Mouse (Mus musculus): ENCODE measurements at regions not wholly inside any gene's neighbourhood (a gene's known extent, or its start where the extent isn't known, plus 50 kb on each side); places are given as distances from the start of the nearest gene placed in this dataset.

DNA sequence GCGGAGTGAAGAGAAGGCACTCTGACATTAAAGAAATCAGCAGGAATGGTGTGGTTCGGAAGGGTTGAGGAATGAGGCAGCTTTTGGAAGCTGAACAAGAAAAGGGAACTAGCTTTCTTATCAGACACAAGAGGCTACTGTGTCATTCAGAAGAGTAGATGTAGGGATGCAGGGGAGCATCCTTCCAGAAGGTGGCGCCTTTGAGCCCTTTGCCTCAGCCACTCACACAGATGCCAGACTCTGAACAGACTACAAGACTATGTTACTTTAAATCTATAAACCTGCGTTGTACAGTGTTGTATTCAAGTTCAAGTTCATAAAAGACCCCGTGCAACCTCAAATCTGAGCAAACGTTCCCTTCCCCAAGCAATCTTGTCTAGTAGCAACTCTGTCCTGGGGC is 128.9 kb downstream of the Kap start:
- peak; percentile 12 for DNase-seq

DNA sequence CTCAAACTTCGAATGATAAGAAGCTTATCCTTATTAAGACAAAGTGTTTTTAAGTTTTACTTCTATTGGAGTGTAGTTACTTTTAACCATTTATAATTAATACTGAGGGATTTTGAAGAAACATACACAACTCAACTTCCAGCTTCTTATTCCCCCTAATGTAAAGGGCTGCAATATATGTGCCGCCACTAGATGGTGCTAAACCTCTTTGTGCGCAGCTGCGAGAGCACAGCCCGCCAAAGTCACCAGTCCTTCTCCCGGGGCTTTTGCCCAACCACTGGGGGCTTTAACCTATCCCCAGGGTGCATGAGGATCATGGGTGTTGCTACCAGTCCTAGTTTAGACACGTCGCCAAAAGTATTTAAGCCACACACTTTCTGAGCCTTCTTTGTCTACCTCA is 146.8 kb downstream of the Kap start:
- DNase-seq: peak; percentile 59

DNA sequence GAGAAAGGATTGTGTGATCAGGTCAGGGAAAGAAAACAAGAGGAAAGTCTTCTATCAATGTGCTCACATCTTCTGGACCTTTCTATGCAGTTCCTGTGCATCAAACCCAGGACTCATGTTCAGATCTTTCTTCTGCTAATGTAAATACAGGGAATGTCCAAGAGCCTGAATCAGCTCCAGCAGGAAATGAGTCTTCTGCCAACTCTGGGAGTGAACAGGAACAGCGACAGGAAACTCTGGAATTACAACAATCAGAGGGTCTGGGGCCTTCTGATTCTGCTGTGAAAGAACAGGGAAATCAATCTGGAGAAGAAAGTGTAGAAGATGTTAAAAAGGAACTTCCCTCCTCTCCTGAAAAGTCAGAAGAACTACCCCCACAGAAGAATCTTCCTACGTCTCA is 151.9 kb downstream of the Kap start:
- DNase-seq: peak; percentile 3

All from kidney, postnatal 10 days (tissue).